Mouse (Mus musculus) CH12.LX (cell line): ENCODE results near the gene Alpk1. TPM values are rescaled to one million over a fixed set of nuclear protein-coding genes. Genes with fewer than 3 reads are reported as not detected.

ENCODE experiments used
- DNase-seq: peaks from one replicate; pipeline ENCODE4 v3.0.0-alpha.2; 2013; ENCODE audit errors: extremely low read depth
- H3K27ac ChIP-seq: 2 replicates; pipeline ENCODE4 v1.5.1; 2012; ENCODE audit warnings: low read depth, mild to moderate bottlenecking, control low read depth, moderate library complexity; ENCODE audit not compliant: insufficient read depth
- H3K27me3 ChIP-seq: replicated peaks from 2 replicates; pipeline ENCODE3; 2012; ENCODE audit warnings: inconsistent platforms
- H3K36me3 ChIP-seq, 2 experiments: replicated peaks in 1 of 2; 2 replicates each; pipeline versions ENCODE3 to v1.6.1; 2012; ENCODE audit warnings: inconsistent platforms in 1 of 2, low read length in 1 of 2, mild to moderate bottlenecking in 1 of 2, mixed read lengths in 1 of 2, moderate library complexity in 1 of 2; ENCODE audit not compliant: control insufficient read depth in 1 of 2, insufficient read depth in 1 of 2
- H3K4me1 ChIP-seq, 2 experiments: 2 replicates each; pipeline ENCODE4 v1.6.1; 2012; ENCODE audit warnings: inconsistent platforms in 1 of 2, moderate library complexity in 1 of 2; ENCODE audit not compliant: insufficient read depth in 2 of 2, control insufficient read depth in 1 of 2
- H3K4me2 ChIP-seq: 2 replicates; pipeline ENCODE4 v1.6.1; 2012; ENCODE audit warnings: low read depth, mild to moderate bottlenecking, control low read depth; ENCODE audit not compliant: poor library complexity, insufficient read depth, severe bottlenecking
- H3K4me3 ChIP-seq, 3 experiments: fragments of 150-350 bp in 1 of 3; sonication (generic) in 1 of 3; replicated peaks in 1 of 3; 2 replicates each; pipeline versions ENCODE3 to v1.5.1; 2011 to 2012; ENCODE audit warnings: low read depth in 2 of 3, low read length in 2 of 3, mild to moderate bottlenecking in 2 of 3, moderate library complexity in 2 of 3, control low read depth in 1 of 3, improper control_type of control experiment in 1 of 3, inconsistent platforms in 1 of 3, mixed read lengths in 1 of 3; ENCODE audit not compliant: poor library complexity in 1 of 3
- H3K79me2 ChIP-seq: replicated peaks from 2 replicates; pipeline ENCODE4 v1.6.1; 2012; ENCODE audit warnings: mild to moderate bottlenecking, moderate library complexity; ENCODE audit not compliant: control insufficient read depth, poor library complexity, insufficient read depth, severe bottlenecking; ENCODE audit errors: extremely low read depth
- H3K9ac ChIP-seq: 2 replicates; pipeline ENCODE4 v1.6.1; 2012; ENCODE audit warnings: low read depth, mild to moderate bottlenecking, control low read depth, moderate library complexity; ENCODE audit not compliant: insufficient read depth
- H3K9me3 ChIP-seq: replicated peaks from 2 replicates; pipeline ENCODE3; 2012; ENCODE audit warnings: low read length, inconsistent platforms, mixed read lengths
- BHLHE40 ChIP-seq: IDR thresholded peaks from 2 replicates; pipeline ENCODE4 v1.6.1; 2011; ENCODE audit warnings: mild to moderate bottlenecking, low read depth, low read length, improper control_type of control experiment
- CTCF ChIP-seq, 2 experiments: IDR thresholded peaks in 1 of 2; conservative IDR thresholded peaks in 1 of 2; 2 replicates each; pipeline ENCODE4 v1.5.1; 2011 to 2012; ENCODE audit warnings: low read depth in 2 of 2, low read length in 2 of 2, improper control_type of control experiment in 1 of 2, inconsistent platforms in 1 of 2, mild to moderate bottlenecking in 1 of 2, moderate library complexity in 1 of 2
- ELF1 ChIP-seq: IDR thresholded peaks from 2 replicates; pipeline ENCODE4 v1.6.1; 2014; ENCODE audit warnings: low read depth, mild to moderate bottlenecking, inconsistent platforms, low read length, improper control_type of control experiment
- IRF4 ChIP-seq: IDR thresholded peaks from 2 replicates; pipeline ENCODE4 v1.6.1; 2014; ENCODE audit warnings: low read depth, mild to moderate bottlenecking, inconsistent platforms, low read length, improper control_type of control experiment
- JUN ChIP-seq: IDR thresholded peaks from 2 replicates; pipeline ENCODE4 v1.6.1; 2011; ENCODE audit warnings: low read depth, mild to moderate bottlenecking, low read length, improper control_type of control experiment, moderate library complexity; ENCODE audit not compliant: insufficient read depth
- JUND ChIP-seq: conservative IDR thresholded peaks from 2 replicates; pipeline ENCODE4 v1.6.1; 2011; ENCODE audit warnings: low read depth, low read length, improper control_type of control experiment
- KAT2A ChIP-seq: IDR thresholded peaks from 2 replicates; pipeline ENCODE4 v1.6.1; 2012; ENCODE audit warnings: low read length, improper control_type of control experiment, inconsistent platforms; ENCODE audit not compliant: insufficient replicate concordance
- MAFK ChIP-seq: IDR thresholded peaks from 2 replicates; pipeline ENCODE4 v1.6.1; 2011; ENCODE audit warnings: low read length, improper control_type of control experiment; ENCODE audit not compliant: insufficient replicate concordance
- MAX ChIP-seq: IDR thresholded peaks from 2 replicates; pipeline ENCODE4 v1.6.1; 2011; ENCODE audit warnings: low read length, improper control_type of control experiment
- MEF2A ChIP-seq: IDR thresholded peaks from 2 replicates; pipeline ENCODE4 v1.6.1; 2014; ENCODE audit warnings: low read depth, mild to moderate bottlenecking, inconsistent platforms, low read length, improper control_type of control experiment, borderline replicate concordance
- MYC ChIP-seq: IDR thresholded peaks from 2 replicates; pipeline ENCODE4 v1.6.1; 2011; ENCODE audit warnings: low read depth, mild to moderate bottlenecking, improper control_type of control experiment, low read length
- NELFE ChIP-seq: IDR thresholded peaks from 2 replicates; pipeline ENCODE4 v1.6.1; 2011; ENCODE audit warnings: low read depth, low read length, improper control_type of control experiment
- NRF1 ChIP-seq: IDR thresholded peaks from 2 replicates; pipeline ENCODE4 v1.6.1; 2014; ENCODE audit warnings: low read depth, mild to moderate bottlenecking, inconsistent platforms, low read length, improper control_type of control experiment, moderate library complexity
- RAD21 ChIP-seq: IDR thresholded peaks from 2 replicates; pipeline ENCODE4 v1.6.1; 2011; ENCODE audit warnings: low read depth, mild to moderate bottlenecking, low read length, improper control_type of control experiment, moderate library complexity
- SMC3 ChIP-seq: IDR thresholded peaks from 2 replicates; pipeline ENCODE4 v1.6.1; 2011; ENCODE audit warnings: low read depth, low read length, improper control_type of control experiment
- TCF12 ChIP-seq: IDR thresholded peaks from 2 replicates; pipeline ENCODE4 v1.6.1; 2014; ENCODE audit warnings: low read depth, mild to moderate bottlenecking, inconsistent platforms, low read length, improper control_type of control experiment
- ZMIZ1 ChIP-seq: IDR thresholded peaks from 2 replicates; pipeline ENCODE4 v1.6.1; 2012; ENCODE audit warnings: low read depth, mild to moderate bottlenecking, inconsistent platforms, low read length, improper control_type of control experiment
- dilution Hi-C: fragments of 300-500 bp; cut with MboI; formaldehyde crosslinking; loops from 2 replicates; pipeline ENCODE4 v1.14.3; 2020; ENCODE audit warnings: low sequenced_read_pairs; ENCODE audit not compliant: extremely low pct_unique_long_range_greater_than_20kb, extremely low pct_ligation_motif_present
- in situ Hi-C: fragments of 300-500 bp; cut with MboI; formaldehyde crosslinking; loops from 3 replicates; pipeline ENCODE4 v1.14.3; 2019; ENCODE audit warnings: low sequenced_read_pairs, low pct_ligation_motif_present, low pct_unique_long_range_greater_than_20kb, mixed read lengths
- polyA plus RNA-seq: library from polyadenylated mRNA; unstranded; fragments of >175 nt; gene quantifications from 2 replicates; pipeline ENCODE4 v1.2.1, GENCODE M21; 2012; ENCODE audit warnings: low read depth; ENCODE audit not compliant: insufficient read length
- total RNA-seq, 2 experiments: library from RNA; depleted of rRNA; stranded (reverse); fragments of 300-350 nt in 1 of 2; fragments of >200 nt in 1 of 2; gene quantifications; 2 replicates each; pipeline ENCODE4 v1.2.3; 2012 to 2014

Alpk1 gene
- total RNA-seq (2012; rRNA removed) (1.3 and 1.8 TPM in 2 replicates), total RNA-seq (2014; rRNA removed) (1.4 TPM in 2 replicates), polyA plus RNA-seq (1.5 and 1.6 TPM in 2 replicates)

GRCm38 (mm10) chr3:127780021-127780644 is at the start of gene Alpk1:
Alpk1 (minus strand) TSS chr3:127780527.
- H3K9me3 ChIP-seq: no peaks in the 10 kb centered on the region
- TF ChIP-seq KAT2A (no peak), IRF4 (peak; percentile 54), BHLHE40 (peak; percentile 90), RAD21 (peak; percentile 36), MYC (peak; percentile 65; the same call in 1 of the 2 replicates), ZMIZ1 (no peak), MAFK (no peak), CTCF (conservative IDR thresholded peaks at IDR 0.05 in 1 of 2, IDR thresholded peaks at IDR 0.05 in 1 of 2; ENCODE audit: low read depth in 2 of 2, low read length in 2 of 2) (peak in 1 of 2 experiments; percentile 67; a peak in 2 of 4 replicates), JUND (0 out of 2 replicates have a peak, but pooled peaks have one; percentile 6), JUN (no peak), TCF12 (peak; percentile 40; the same call in 1 of the 2 replicates), NELFE (no peak), MAX (peak; percentile 93), MEF2A (peak; percentile 25; the same call in 1 of the 2 replicates), ELF1 (peak; percentile 41), SMC3 (peak; percentile 43)
- no peaks in the 10 kb centered on the region for H3K27me3 ChIP-seq
- peaks cover 0 to 9% of the 10 kb centered on the region in 2 experiments; a peak in 1 of 4 replicates for H3K4me1 ChIP-seq
- H3K4me2 ChIP-seq: peak within 1 kb of the TSS; percentile 22; the same call in 1 of the 2 replicates
- dilution Hi-C loops (no loop called here), in situ Hi-C loops (no loop called here)
- peak; percentile 63 for DNase-seq
- no peaks in the 10 kb centered on the region for H3K79me2 ChIP-seq
- H3K36me3 ChIP-seq: no peaks in the 10 kb centered on the region
- 0 out of 2 replicates have a peak within 1 kb of the TSS, but pooled peaks have one; percentile 17 for H3K9ac ChIP-seq
- no peak within 1 kb of the TSS for H3K27ac ChIP-seq
- peak within 1 kb of the TSS; percentile 53 to 56 (median 55) for H3K4me3 ChIP-seq

GRCm38 (mm10) chr3:127827123-127827522 is 46.8 kb upstream of the Alpk1 start:
- TF ChIP-seq IRF4 (no peak), MYC (no peak), NRF1 (no peak), ZMIZ1 (no peak)
- Histone ChIP-seq H3K4me2 (no peak overlapping the region), H3K27ac (no peak overlapping the region), H3K36me3 (peaks cover 7 to 48% of the 10 kb centered on the region in 2 experiments), H3K9me3 (no peaks in the 10 kb centered on the region), H3K9ac (no peak overlapping the region), H3K4me1 (peaks cover 3 to 31% of the 10 kb centered on the region in 2 experiments), H3K79me2 (peaks cover 20% of the 10 kb centered on the region), H3K27me3 (no peaks in the 10 kb centered on the region), H3K4me3 (no peak overlapping the region)
- dilution Hi-C loops: no loop called here
- DNase-seq: no peak
- in situ Hi-C loops: no loop called here
